Mouse (Mus musculus): ENCODE data around the gene Prrg2.

DNA sequence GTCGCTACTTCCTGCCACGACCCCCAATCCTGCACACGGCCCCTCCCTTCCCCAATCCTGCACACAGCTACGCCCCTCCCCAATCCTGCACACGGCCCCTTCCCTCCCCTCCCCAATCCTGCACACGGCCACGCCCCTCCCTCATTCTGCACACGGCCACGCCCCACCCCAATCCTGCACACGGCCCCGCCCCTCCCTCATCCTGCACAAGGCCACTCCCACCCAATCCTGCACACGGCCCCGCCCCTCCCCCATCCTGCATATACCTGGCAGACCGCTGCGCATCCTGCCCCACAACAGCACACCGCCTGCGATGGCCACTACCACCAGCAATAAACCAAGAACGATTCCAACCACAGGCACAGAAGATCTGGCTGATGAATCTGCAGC, 31.0 kb upstream of the Prrg2 start:
- TF ChIP-seq CTCF (IDR thresholded peaks at IDR 0.05; ENCODE audit: low read depth): no peak
- TF ChIP-seq EP300 (IDR thresholded peaks at IDR 0.05; ENCODE audit: low read depth): no peak

Measured in liver, postnatal 0 days (tissue).